Mouse (Mus musculus) thymus, postnatal 14 days (tissue): ENCODE measurements at regions not wholly inside any gene's neighbourhood (a gene's known extent, or its start where the extent isn't known, plus 50 kb on each side); places are given as distances from the start of the nearest gene placed in this dataset.

Source experiments
- DNase-seq: peaks from one replicate; pipeline ENCODE4 v3.0.0; 2021

DNA sequence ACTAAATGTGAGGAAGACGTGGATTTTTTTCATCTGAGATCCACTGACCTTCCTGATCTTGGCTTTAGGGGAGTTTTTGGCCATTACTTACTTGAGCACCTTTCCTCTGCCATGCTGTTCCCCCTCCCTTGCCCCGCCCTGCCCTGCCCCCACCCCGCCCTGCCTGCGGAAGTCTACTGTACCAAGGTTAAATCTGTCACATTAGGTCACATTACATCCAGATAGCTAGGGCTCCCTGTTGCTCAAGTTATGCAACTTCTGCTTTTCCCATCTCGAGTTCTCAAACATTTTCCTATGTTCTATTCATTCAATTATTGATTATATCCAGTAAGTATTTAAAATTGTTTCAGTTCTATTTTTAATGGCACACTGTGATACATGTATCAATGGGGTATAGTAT lies 144.7 kb upstream of the Cnot2 start:
- DNase-seq = no peak

GRCm38 (mm10) chr10:116721986-116722385 lies 140.7 kb upstream of the Cnot2 start:
- DNase-seq = no peak

DNA sequence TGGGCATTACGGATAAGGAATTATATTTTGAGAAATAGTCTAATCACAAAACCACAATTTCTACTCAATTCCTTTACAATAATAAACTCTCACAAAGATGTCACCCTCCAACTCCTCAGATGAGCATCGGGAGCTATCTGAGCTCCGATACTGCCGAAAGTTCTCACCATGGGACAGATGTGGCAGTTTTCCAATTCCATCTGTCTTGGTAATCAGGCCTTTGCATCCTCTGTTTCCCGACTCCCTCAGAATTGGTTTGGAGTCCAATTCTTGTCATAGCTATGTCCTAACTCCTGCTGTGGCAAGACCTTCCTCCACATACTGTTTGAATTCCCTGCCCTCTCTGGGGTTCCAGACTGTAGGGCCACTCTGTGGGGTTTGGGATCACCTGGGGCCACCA lies 138.3 kb upstream of the Cnot2 start:
- no peak for DNase-seq

DNA sequence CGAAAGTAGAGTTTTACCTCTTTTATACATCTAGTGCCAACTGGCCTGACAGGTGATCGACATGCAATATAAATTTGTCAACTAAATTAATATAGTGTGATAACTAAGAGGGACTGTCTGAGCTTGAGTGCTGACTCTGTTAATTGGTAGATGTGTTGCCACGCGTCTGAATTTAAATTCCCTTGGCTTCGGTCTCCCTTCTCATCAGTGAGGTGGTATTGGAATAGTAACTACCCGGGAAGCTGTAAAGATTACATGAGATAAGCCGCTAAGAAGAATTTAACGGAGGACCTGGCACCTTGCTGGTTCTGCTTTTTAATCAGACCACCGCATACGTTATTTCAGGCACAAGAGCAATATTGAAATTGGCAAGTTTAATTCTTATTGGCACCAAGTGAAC lies 136.7 kb upstream of the Cnot2 start:
- DNase-seq = no peak

DNA sequence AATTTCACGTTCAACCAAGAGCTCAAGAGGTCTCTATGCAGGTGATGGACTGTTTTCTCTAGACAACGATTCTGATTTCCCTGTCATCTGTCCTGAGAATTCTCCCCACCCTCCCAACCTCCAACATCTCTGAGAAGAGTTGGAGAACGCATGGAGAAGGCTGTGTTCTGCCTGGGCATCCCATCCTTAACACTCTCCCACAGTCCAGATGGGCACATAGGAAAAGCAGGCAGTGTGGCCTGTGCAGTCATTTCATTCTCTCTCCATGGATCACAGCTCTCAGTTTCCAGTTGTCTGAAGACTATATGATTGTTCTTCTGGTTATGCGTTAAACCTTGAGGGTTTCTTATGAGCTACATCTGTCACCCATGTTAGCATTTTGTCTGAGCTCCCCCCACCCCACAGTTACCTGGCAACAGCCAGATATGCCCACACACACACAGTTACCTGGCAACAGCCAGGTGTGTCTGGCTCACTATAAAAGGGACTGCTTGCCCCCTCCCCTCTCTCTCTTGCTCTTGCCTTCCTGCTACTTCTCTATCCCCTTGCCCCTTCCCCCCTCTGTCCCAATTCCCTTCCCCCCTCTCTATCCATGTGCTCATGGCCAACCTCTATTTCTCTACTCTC lies 135.8 kb upstream of the Cnot2 start:
- no peak for DNase-seq

DNA sequence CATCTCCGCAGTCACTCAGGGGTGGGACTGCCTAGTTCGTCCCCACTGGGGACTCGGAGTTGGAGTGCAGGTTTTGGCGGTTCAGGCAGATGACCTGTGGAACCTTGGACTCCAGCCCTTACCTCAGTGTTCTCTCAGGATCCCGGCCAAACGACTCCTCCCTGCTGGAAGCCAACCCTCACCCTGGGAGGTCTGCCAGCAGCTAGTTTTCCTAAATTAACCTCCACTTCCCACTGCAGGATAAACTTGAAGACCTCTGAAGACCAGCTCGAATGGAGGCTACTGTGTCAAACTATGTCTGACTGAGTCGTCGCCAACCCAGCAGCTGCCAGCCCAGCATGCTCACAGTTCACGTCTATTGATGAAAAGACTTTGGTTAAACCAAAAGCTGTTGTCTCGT lies 132.1 kb upstream of the Cnot2 start:
- DNase-seq = no peak

GRCm38 (mm10) chr10:116707025-116707424 lies 125.7 kb upstream of the Cnot2 start:
- DNase-seq = no peak

DNA sequence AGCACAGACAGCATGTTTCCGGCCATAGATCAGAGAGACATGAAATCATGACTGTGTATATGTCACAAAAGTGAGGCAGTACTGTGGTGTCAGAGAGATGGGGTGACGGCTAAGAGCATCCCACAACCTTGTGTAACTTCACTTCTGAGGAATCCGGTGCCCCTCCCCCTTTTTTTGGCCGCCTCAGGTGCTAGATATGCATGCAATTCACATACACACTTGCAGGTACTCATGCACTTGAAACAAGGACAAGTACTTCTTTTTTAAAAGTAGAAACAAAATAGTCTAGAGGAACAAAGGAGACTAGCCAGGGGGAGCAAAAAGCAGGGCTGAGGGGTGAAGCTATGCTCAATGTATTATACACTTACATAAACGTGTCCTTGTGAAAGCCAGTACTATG lies 120.0 kb upstream of the Cnot2 start:
- no peak for DNase-seq

DNA sequence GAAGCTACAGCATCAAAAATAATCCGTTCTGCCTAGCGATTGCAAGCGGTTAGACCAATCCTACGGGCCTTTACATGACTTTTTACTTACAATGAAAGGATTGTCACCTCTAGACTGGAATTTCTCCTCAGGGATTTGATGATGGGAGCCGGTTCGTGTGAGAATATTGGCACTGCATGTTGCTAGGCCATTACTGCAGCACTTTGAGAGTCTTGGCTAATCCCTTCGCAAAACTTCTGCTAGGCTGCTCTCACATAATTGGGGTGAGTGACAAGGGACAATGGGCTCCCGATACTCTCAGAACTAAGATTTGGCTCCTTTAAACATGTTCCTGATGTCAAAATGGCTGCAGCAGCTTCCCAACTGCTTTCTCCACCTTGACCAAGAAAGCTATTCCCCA lies 118.4 kb upstream of the Cnot2 start:
- DNase-seq = no peak

- DNase-seq = no peak
Measured at GRCm38 (mm10) chr10:116697628-116698316, 116.5 kb upstream of the Cnot2 start.

- no peak for DNase-seq
Measured at GRCm38 (mm10) chr10:116693816-116694215, 112.5 kb upstream of the Cnot2 start.

GRCm38 (mm10) chr10:116686741-116687140 lies 105.4 kb upstream of the Cnot2 start:
- DNase-seq = no peak

DNA sequence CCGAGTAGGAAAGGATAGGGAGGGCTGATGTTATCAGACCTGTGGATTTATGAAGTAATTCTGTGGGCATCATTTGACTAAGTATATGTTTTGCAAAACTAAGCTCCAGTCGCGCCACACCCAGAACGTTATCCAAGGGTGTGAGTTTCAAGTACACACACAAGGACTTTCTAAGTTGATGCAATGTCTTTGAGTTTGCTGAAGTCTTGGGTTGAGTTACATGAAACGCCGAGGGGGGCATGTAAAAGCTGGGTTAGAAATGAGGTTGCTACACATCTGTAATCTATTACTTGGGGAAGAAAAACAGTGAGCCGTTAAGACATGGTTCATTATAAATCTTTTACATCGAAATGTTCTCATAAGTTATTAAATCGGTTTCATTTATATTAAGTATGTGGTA lies 102.1 kb upstream of the Cnot2 start:
- no peak for DNase-seq

- DNase-seq = no peak
Measured at GRCm38 (mm10) chr10:116678950-116679735, 97.8 kb upstream of the Cnot2 start.

GRCm38 (mm10) chr10:116677949-116678348 lies 96.6 kb upstream of the Cnot2 start:
- no peak for DNase-seq

GRCm38 (mm10) chr10:116675171-116675570 lies 93.9 kb upstream of the Cnot2 start:
- no peak for DNase-seq

DNA sequence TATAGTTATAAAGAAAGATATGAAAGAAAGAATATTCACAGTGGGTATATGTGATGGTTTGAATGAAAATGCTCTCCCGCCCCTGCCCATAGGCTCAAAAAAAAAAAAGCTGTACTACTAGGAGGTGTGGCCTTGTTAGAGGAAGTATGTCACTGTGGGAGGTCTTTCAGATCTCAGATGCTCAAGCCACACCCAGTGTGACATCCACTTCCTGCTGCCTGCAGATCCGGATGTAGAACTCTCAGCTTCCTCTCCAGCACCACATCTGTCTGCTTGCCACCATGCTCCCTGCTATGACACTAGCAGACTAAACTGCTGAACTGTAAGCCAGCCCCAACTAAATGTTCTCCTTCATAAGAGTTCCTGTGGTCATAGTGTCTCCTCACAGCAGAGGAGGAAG lies 93.0 kb upstream of the Cnot2 start:
- DNase-seq = no peak

- no peak for DNase-seq
Measured at GRCm38 (mm10) chr10:116658162-116658962, 77.1 kb upstream of the Cnot2 start.

DNA sequence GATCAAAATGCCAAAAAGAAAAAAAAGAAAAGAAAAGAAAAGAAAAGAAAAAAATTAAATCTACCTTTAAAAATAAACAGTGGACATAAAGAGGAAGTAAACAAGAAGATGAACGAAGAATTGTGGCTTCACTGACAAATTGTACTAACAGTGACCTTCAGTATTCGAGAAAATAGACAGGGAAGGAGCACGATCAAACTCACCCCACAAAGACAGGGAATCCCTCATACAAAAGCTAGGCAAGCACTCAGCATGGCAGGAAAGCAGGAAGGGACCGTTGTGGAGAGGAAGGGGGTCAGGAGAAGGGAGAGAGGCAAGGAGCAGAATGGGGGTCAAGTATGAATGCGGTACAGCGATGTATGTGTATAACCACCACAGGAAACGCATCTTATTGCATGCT lies 74.6 kb upstream of the Cnot2 start:
- DNase-seq = no peak

GRCm38 (mm10) chr10:116655018-116655807 lies 73.9 kb upstream of the Cnot2 start:
- DNase-seq = peak; percentile 20

- no peak for DNase-seq
Measured at GRCm38 (mm10) chr10:116654091-116654490, 72.8 kb upstream of the Cnot2 start.

- no peak for DNase-seq
Measured at GRCm38 (mm10) chr10:116653511-116653945, 72.2 kb upstream of the Cnot2 start.
